Mouse (Mus musculus): ENCODE results near the gene Uchl1. TPM values are rescaled to one million over a fixed set of nuclear protein-coding genes. Genes with fewer than 3 reads are reported as not detected.

Gene Uchl1
- polyA plus RNA-seq (2012; rRNA removed) = 13.2 and 21.7 TPM in 2 replicates

DNA sequence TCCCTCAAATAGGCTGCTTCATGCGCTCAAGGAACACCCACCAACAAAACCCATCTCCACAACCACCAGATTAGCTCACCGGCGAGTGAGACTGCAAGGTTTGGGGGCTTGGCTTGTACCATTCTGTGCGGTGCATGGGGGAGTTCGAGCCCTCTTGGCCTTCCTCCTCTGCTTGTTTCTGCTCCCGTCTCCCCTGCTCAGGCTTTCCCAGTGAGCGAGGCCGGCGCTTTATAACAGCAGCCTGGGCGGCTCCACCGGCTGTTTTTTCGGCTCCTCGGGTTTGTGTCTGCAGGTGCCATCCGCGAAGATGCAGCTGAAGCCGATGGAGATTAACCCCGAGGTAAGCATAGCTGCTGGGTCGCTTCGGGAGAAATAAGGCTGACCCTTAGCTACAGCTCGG lies at the start of gene Uchl1:
Gene Uchl1 (plus strand): TSS at position 109 of the 400 bp plus-strand sequence.

Other genes starting within 250 kb of the Uchl1 start
- gene Apbb2, start 57.3 kb upstream of the Uchl1 start, polyA plus RNA-seq (2012; rRNA removed) = 2.4 and 4.6 TPM in 2 replicates
- gene Limch1, start 69.7 kb downstream of the Uchl1 start, polyA plus RNA-seq (2012; rRNA removed) = 0.25 and 0.93 TPM in 2 replicates

Data from stomach, adult 2 months (tissue).